In genomic region chr11:74649647-74650551, GRCm38 (mm10) we compare ENCODE assay signal across 8 mouse cellular contexts. TPM values are rescaled to one million over a fixed set of nuclear protein-coding genes. Genes with fewer than 3 reads are reported as not detected.
A peak's percentile ranks its signal among the peaks of the same experiment; 100 is the strongest.
DNase-seq lines count a peak whose midpoint lies in the region; ATAC-seq and TF ChIP-seq lines count a peak whose summit lies in the region.

No protein-coding gene starts in this region.

- no peak for TF ChIP-seq EP300 in heart, adult 2 months (IDR thresholded peaks at IDR 0.05; ENCODE audit: insufficient read depth, low read depth, low read length)
- no peak for TF ChIP-seq EP300 in CH12.LX (IDR thresholded peaks at IDR 0.05; ENCODE audit: low read length)
- TF ChIP-seq EP300 in stomach, postnatal 0 days (optimal IDR thresholded peaks at IDR 0.05), result no peak

- H3K4me3 ChIP-seq in heart, adult 2 months, result peak overlapping the region; percentile 72
- peak overlapping the region; percentile 86 to 96 (median 94) for H3K4me3 ChIP-seq in CH12.LX (replicated peaks in 1 of 3; ENCODE audit: low read depth in 2 of 3, low read length in 2 of 3, poor library complexity in 1 of 3)
- H3K4me3 ChIP-seq in heart, embryonic 14.5 days (ENCODE audit: control insufficient read depth in 1 of 2, insufficient read depth in 1 of 2, low read depth in 1 of 2, low read length in 2 of 2), result peak overlapping the region; percentile 75 to 96
- peak overlapping the region; percentile 96 for H3K4me3 ChIP-seq in stomach, postnatal 0 days (ENCODE audit: low read depth, low read length)

- peak overlapping the region; percentile 73 for H3K4me2 ChIP-seq in CH12.LX (ENCODE audit: insufficient read depth, low read depth, poor library complexity, severe bottlenecking)
- H3K4me2 ChIP-seq in heart, embryonic 14.5 days (ENCODE audit: low read length), result peak overlapping the region; percentile 79
- H3K4me2 ChIP-seq in stomach, postnatal 0 days (replicated peaks; ENCODE audit: low read depth), result peak overlapping the region; percentile 94

- peak overlapping the region; percentile 94 for H3K27ac ChIP-seq in heart, adult 2 months
- H3K27ac ChIP-seq in CH12.LX (ENCODE audit: insufficient read depth, low read depth), result peak overlapping the region; percentile 17; the same call in 1 of the 2 replicates
- peak overlapping the region; percentile 57 to 91 for H3K27ac ChIP-seq in heart, embryonic 14.5 days (replicated peaks in 1 of 2; ENCODE audit: control insufficient read depth in 1 of 2, insufficient read depth in 1 of 2, low read depth in 2 of 2, low read length in 2 of 2)
- H3K27ac ChIP-seq in stomach, postnatal 0 days (replicated peaks), result peak overlapping the region; percentile 93

- H3K4me1 ChIP-seq in heart, adult 2 months (ENCODE audit: control insufficient read depth, insufficient read depth, low read length), result peaks cover 12% of the 10 kb centered on the region
- H3K4me1 ChIP-seq in CH12.LX (ENCODE audit: control insufficient read depth in 1 of 2, insufficient read depth in 2 of 2), result peaks cover 37 to 65% of the 10 kb centered on the region in 2 experiments
- H3K4me1 ChIP-seq in heart, embryonic 14.5 days (ENCODE audit: control insufficient read depth in 2 of 2, insufficient read depth in 2 of 2, low read length in 2 of 2), result peaks cover 31 to 46% of the 10 kb centered on the region in 2 experiments
- H3K4me1 ChIP-seq in stomach, postnatal 0 days (replicated peaks; ENCODE audit: control insufficient read depth, insufficient read depth), result peaks cover 4% of the 10 kb centered on the region; the same call in 1 of the 2 replicates

- TF ChIP-seq CTCF in heart, adult 2 months (IDR thresholded peaks at IDR 0.05), result no peak
- TF ChIP-seq CTCF in CH12.LX (conservative IDR thresholded peaks at IDR 0.05 in 1 of 2, IDR thresholded peaks at IDR 0.05 in 1 of 2; ENCODE audit: low read depth in 2 of 2, low read length in 2 of 2), result no peak
- TF ChIP-seq CTCF in stomach, postnatal 0 days (IDR thresholded peaks at IDR 0.05; ENCODE audit: low read depth), result peak; percentile 24; the same call in 1 of the 2 replicates

- WGBS in heart, adult 2 months, result 1% methylated on average over 49 of the region's 53 CpGs
- WGBS in heart, embryonic 14.5 days, result 1% methylated on average over 53 of the region's 53 CpGs
- WGBS in stomach, postnatal 0 days, result 1% methylated on average over 48 of the region's 53 CpGs

- H3K79me2 ChIP-seq in heart, adult 2 months (replicated peaks; ENCODE audit: control insufficient read depth, insufficient read depth, low read length), result peaks cover 11% of the 10 kb centered on the region
- H3K79me2 ChIP-seq in CH12.LX (replicated peaks; ENCODE audit: control insufficient read depth, extremely low read depth, insufficient read depth, poor library complexity, severe bottlenecking), result peaks cover 56% of the 10 kb centered on the region

- DNase-seq in heart, adult 2 months, result no peak
- DNase-seq in heart, adult 8-10 months (ENCODE audit: low spot score), result no peak
- peak; percentile 43 for DNase-seq in CH12.LX (ENCODE audit: extremely low read depth)
- DNase-seq in cerebellum, adult 11-12 months, result peak; percentile 41
- DNase-seq in kidney, postnatal 14 days, result peak; percentile 87
- peak; percentile 62 for DNase-seq in lung, postnatal 36 days
- peak; percentile 73 for DNase-seq in stomach, postnatal 0 days (ENCODE audit: low spot score)

- H3K9me3 ChIP-seq in CH12.LX (replicated peaks; ENCODE audit: low read length), result no peaks in the 10 kb centered on the region
- H3K9me3 ChIP-seq in heart, embryonic 14.5 days (ENCODE audit: control insufficient read depth, low read length), result no peaks in the 10 kb centered on the region
- no peaks in the 10 kb centered on the region for H3K9me3 ChIP-seq in stomach, postnatal 0 days (ENCODE audit: control insufficient read depth, low read length)

- dilution Hi-C loops in CH12.LX (cut with MboI; ENCODE audit: extremely low pct_ligation_motif_present, extremely low pct_unique_long_range_greater_than_20kb, low sequenced_read_pairs), result no loop called here

- ATAC-seq in heart, embryonic 14.5 days (ENCODE audit: insufficient number of reproducible peaks, insufficient read depth, low FRiP score, low read depth), result peak; percentile 15
- ATAC-seq in stomach, postnatal 0 days (ENCODE audit: low FRiP score, low TSS enrichment), result peak; percentile 64

- no peak for TF ChIP-seq RAD21 in CH12.LX (IDR thresholded peaks at IDR 0.05; ENCODE audit: low read depth, low read length)

- in situ Hi-C loops in CH12.LX (cut with MboI; ENCODE audit: low pct_ligation_motif_present, low pct_unique_long_range_greater_than_20kb, low sequenced_read_pairs), result loop anchor here (5.0 to 25.0 kb wide), 2 partner anchors 177 to 512 kb away; partner anchors contain the start of gene Hic1

- intact Hi-C loops in heart, adult 2 months (cut with DNase I), result loop anchor here (2.0 to 5.0 kb wide), 2 partner anchors 75 to 182 kb away; partner anchors contain the start of genes Mnt and Pafah1b1

- peak overlapping the region; percentile 100 for H3K9ac ChIP-seq in heart, adult 2 months (ENCODE audit: low read depth, low read length)
- H3K9ac ChIP-seq in CH12.LX (ENCODE audit: insufficient read depth, low read depth), result peak overlapping the region; percentile 87
- H3K9ac ChIP-seq in heart, embryonic 14.5 days (ENCODE audit: low read length), result peak overlapping the region; percentile 98
- peak overlapping the region; percentile 90 for H3K9ac ChIP-seq in stomach, postnatal 0 days (ENCODE audit: low read length)

- H3K36me3 ChIP-seq in heart, adult 2 months (ENCODE audit: control insufficient read depth, insufficient read depth, low read length), result peaks cover 7% of the 10 kb centered on the region; the same call in 1 of the 2 replicates
- peaks cover 0 to 42% of the 10 kb centered on the region in 2 experiments for H3K36me3 ChIP-seq in CH12.LX (replicated peaks in 1 of 2; ENCODE audit: control insufficient read depth in 1 of 2, insufficient read depth in 1 of 2, low read length in 1 of 2)
- H3K36me3 ChIP-seq in heart, embryonic 14.5 days (ENCODE audit: control insufficient read depth, insufficient read depth, low read length), result peaks cover 7% of the 10 kb centered on the region; the same call in 1 of the 2 replicates
- no peaks in the 10 kb centered on the region for H3K36me3 ChIP-seq in stomach, postnatal 0 days (ENCODE audit: control insufficient read depth, insufficient read depth, low read length)

- no peaks in the 10 kb centered on the region for H3K27me3 ChIP-seq in heart, adult 2 months (ENCODE audit: control insufficient read depth, insufficient read depth, low read length)
- no peaks in the 10 kb centered on the region for H3K27me3 ChIP-seq in CH12.LX (replicated peaks)
- no peaks in the 10 kb centered on the region for H3K27me3 ChIP-seq in heart, embryonic 14.5 days (ENCODE audit: control insufficient read depth, insufficient read depth, low read length)
- no peaks in the 10 kb centered on the region for H3K27me3 ChIP-seq in stomach, postnatal 0 days (ENCODE audit: control insufficient read depth, insufficient read depth, low read length)

- no peak for TF ChIP-seq POLR2A in heart, adult 2 months (IDR thresholded peaks at IDR 0.05; ENCODE audit: insufficient read depth, low read depth, low read length)
- TF ChIP-seq POLR2A in CH12.LX (IDR thresholded peaks at IDR 0.05; ENCODE audit: low read depth, low read length), result no peak

TF ChIP-seq in CH12.LX, 34 proteins besides CTCF, POLR2A, EP300 and RAD21:
- TF ChIP-seq USF2 (conservative IDR thresholded peaks at IDR 0.05; ENCODE audit: low read depth, low read length), result no peak
- TF ChIP-seq SMC3 (IDR thresholded peaks at IDR 0.05; ENCODE audit: low read depth, low read length), result no peak
- no peak for TF ChIP-seq PAX5 (IDR thresholded peaks at IDR 0.05; ENCODE audit: low read length)
- peak; percentile 69; the same call in 1 of the 2 replicates for TF ChIP-seq SIN3A (IDR thresholded peaks at IDR 0.05; ENCODE audit: low read length)
- TF ChIP-seq TCF12 (IDR thresholded peaks at IDR 0.05; ENCODE audit: low read depth, low read length), result no peak
- TF ChIP-seq NRF1 (IDR thresholded peaks at IDR 0.05; ENCODE audit: low read depth, low read length), result 0 out of 2 replicates have a peak, but pooled peaks have one; percentile 11
- TF ChIP-seq ZKSCAN1 (IDR thresholded peaks at IDR 0.05; ENCODE audit: borderline replicate concordance, low read depth, low read length), result no peak
TF ChIP-seq in CH12.LX: peak in this region for 2.

RNA-seq across cellular contexts. Expression of gene Cluh, which starts 0.6 kb away (rescaled TPM):
- total RNA-seq in heart, adult 2 months (2021), result 100 to 1,000 TPM; 200 to 222 TPM
- polyA plus RNA-seq in heart, adult 2 months (2012; rRNA removed), result 133 and 177 TPM in 2 replicates
- 100 to 1,000 TPM; 210 to 221 (median 215) TPM for total RNA-seq in heart, adult 8-10 months (2022)
- 86.4 and 120 TPM in 2 replicates for total RNA-seq in CH12.LX (2012; rRNA removed)
- total RNA-seq in CH12.LX (2014; rRNA removed), result 63.1 and 74.9 TPM in 2 replicates
- polyA plus RNA-seq in CH12.LX (2012; ENCODE audit: insufficient read length, low read depth), result 143 and 151 TPM in 2 replicates
- 39.7 and 43.1 TPM in 2 replicates for polyA plus RNA-seq in heart, embryonic 14.5 days (2014; fragmentation: Nextera tagmentation; extraction: Ambion mirVana)
- 17.8 and 19.9 TPM in 2 replicates for polyA plus RNA-seq in stomach, postnatal 0 days (2015; fragmentation: Nextera tagmentation; extraction: Ambion mirVana)

RNA-seq across cellular contexts. Expression of gene Ccdc92b, which starts 30.5 kb away (rescaled TPM):
- under 1 TPM; 0.23 to 0.32 TPM for total RNA-seq in heart, adult 2 months (2021)
- 0.27 and 0.38 TPM in 2 replicates for polyA plus RNA-seq in heart, adult 2 months (2012; rRNA removed)
- under 1 TPM; 0.09 to 0.47 (median 0.21) TPM for total RNA-seq in heart, adult 8-10 months (2022)
- total RNA-seq in CH12.LX (2012; rRNA removed) (not detected in 2 replicates), CH12.LX (2014; rRNA removed) (not detected in 2 replicates)
- not detected in 2 replicates for polyA plus RNA-seq in CH12.LX (2012; ENCODE audit: insufficient read length, low read depth)
- 0.32 and 0.67 TPM in 2 replicates for polyA plus RNA-seq in heart, embryonic 14.5 days (2014; fragmentation: Nextera tagmentation; extraction: Ambion mirVana)
- polyA plus RNA-seq in stomach, postnatal 0 days (2015; fragmentation: Nextera tagmentation; extraction: Ambion mirVana), result 0.55 and 0.62 TPM in 2 replicates

RNA-seq across cellular contexts. Expression of gene Rap1gap2, which starts 39.2 kb away (rescaled TPM):
- total RNA-seq in heart, adult 2 months (2021), result 10 to 100 TPM; 82.7 to 88.9 TPM
- 43.9 and 78.5 TPM in 2 replicates for polyA plus RNA-seq in heart, adult 2 months (2012; rRNA removed)
- 10 to 100 TPM; 74.3 to 93.7 (median 83.1) TPM for total RNA-seq in heart, adult 8-10 months (2022)
- 74.6 and 79.8 TPM in 2 replicates for total RNA-seq in CH12.LX (2012; rRNA removed)
- total RNA-seq in CH12.LX (2014; rRNA removed), result 53.8 and 55.4 TPM in 2 replicates
- polyA plus RNA-seq in CH12.LX (2012; ENCODE audit: insufficient read length, low read depth), result 69.8 and 76.6 TPM in 2 replicates
- polyA plus RNA-seq in heart, embryonic 14.5 days (2014; fragmentation: Nextera tagmentation; extraction: Ambion mirVana), result 4.3 and 4.7 TPM in 2 replicates
- polyA plus RNA-seq in stomach, postnatal 0 days (2015; fragmentation: Nextera tagmentation; extraction: Ambion mirVana), result 7.6 and 8.2 TPM in 2 replicates

Comparison
In these comparisons a context has a peak if more than half of its experiments do, and no peak if none do; other contexts are left out.
1. DNase-seq: peak in CH12.LX (single experiment), cerebellum, adult 11-12 months (single experiment), kidney, postnatal 14 days (single experiment), lung, postnatal 36 days (single experiment) and stomach, postnatal 0 days (single experiment); none in heart, adult 2 months (0 of 2) and heart, adult 8-10 months (single experiment).
2. H3K27ac ChIP-seq: peak in every context shown above with its lines; median percentile 94 in heart, adult 2 months; 93 in stomach, postnatal 0 days; 74 in heart, embryonic 14.5 days; 17 in CH12.LX.
3. Peak in every context shown above with its lines, with median percentiles within 50 percentile points of each other: H3K4me3 ChIP-seq, H3K9ac ChIP-seq and H3K4me2 ChIP-seq.